Mouse (Mus musculus) heart, postnatal 0 days (tissue): ENCODE measurements around the gene Sh3bp4.

Experiments used
- CTCF ChIP-seq: IDR thresholded peaks from 2 replicates; pipeline ENCODE4 v1.5.1; 2016; ENCODE audit warnings: antibody characterized with exemption, control low read depth, low read depth
- EP300 ChIP-seq: IDR thresholded peaks from 2 replicates; pipeline ENCODE4 v1.6.1; 2016; ENCODE audit warnings: antibody characterized with exemption, low read depth

DNA sequence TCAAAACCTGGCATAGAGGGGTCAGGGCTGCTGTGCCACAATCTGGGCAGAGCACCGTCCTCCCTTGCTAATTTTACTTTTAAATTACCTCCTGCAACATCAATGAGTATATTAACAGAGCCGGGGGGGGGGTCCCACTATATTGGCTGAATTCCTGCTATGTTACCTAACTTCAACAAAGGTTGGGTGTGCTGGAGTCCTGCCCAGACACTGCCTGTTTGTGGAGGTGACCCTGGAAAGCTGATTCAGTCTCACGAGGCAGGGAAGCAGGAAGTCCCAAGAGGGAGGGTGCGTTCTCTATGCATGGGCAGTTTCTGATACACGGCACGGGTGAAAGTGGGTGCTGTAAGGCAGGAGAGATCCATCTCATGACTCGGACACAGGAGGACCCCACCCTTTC lies 82.4 kb downstream of the Sh3bp4 start:
- TF ChIP-seq EP300 (no peak), CTCF (no peak)
